Mouse (Mus musculus) heart, postnatal 0 days (tissue): ENCODE data around the gene Enoph1.

Source experiments
- CTCF ChIP-seq: IDR thresholded peaks from 2 replicates; pipeline ENCODE4 v1.5.1; 2016; ENCODE audit warnings: antibody characterized with exemption, control low read depth, low read depth
- EP300 ChIP-seq: IDR thresholded peaks from 2 replicates; pipeline ENCODE4 v1.6.1; 2016; ENCODE audit warnings: antibody characterized with exemption, low read depth

DNA sequence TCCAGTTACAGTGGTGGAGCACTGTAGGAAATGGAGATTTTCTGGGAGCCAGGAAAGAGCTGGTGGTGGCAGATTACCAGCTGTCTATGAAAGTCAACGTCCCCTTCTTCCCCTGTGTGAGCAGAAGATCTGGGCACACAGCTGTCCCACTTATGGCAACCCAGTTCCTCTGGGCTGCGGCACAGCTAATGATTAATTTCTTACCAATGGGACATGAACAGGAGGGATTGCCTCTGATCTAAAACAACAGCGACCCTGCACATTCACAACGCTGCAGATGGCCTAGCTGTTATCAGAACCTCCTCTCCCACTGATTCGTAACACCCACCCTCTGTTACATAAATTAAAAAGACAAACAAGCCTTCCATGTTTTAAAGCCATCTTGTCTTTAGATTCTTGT is 73.6 kb downstream of the Enoph1 start:
- no peak for TF ChIP-seq CTCF
- TF ChIP-seq EP300, result no peak
